Mouse (Mus musculus) embryo, embryonic 10.5 days (tissue): ENCODE data around the gene Ubtd1.

Experiments
- DNase-seq: peaks from one replicate; pipeline ENCODE4 v3.0.0-alpha.2; 2015; ENCODE audit warnings: low spot score

Gene Ubtd1

GRCm38 (mm10) chr19:41981595-41981927, at the start of gene Ubtd1:
TSS of gene Ubtd1 (plus strand) at chr19:41981763.
- no peak for DNase-seq

- DNase-seq, result peak; percentile 20
Measured at GRCm38 (mm10) chr19:41932686-41933085, 48.9 kb upstream of the Ubtd1 start.

- DNase-seq, result peak; percentile 99
Measured at GRCm38 (mm10) chr19:41933179-41934086, 48.1 kb upstream of the Ubtd1 start, which contains the start of the genes Exosc1 and Zdhhc16. TSS of gene Exosc1 (minus strand) at chr19:41933423. TSS of gene Zdhhc16 (plus strand) at chr19:41933480.

GRCm38 (mm10) chr19:41934124-41934523, 47.4 kb upstream of the Ubtd1 start:
- DNase-seq, result no peak

GRCm38 (mm10) chr19:41935921-41936320, 45.6 kb upstream of the Ubtd1 start:
- DNase-seq, result no peak

GRCm38 (mm10) chr19:41938539-41938938, 43.0 kb upstream of the Ubtd1 start:
- DNase-seq, result no peak

- DNase-seq, result no peak
Measured at GRCm38 (mm10) chr19:41943841-41944240, 37.7 kb upstream of the Ubtd1 start.

- DNase-seq, result no peak
Measured at GRCm38 (mm10) chr19:41952287-41952686, 29.3 kb upstream of the Ubtd1 start.

- DNase-seq, result no peak
Measured at GRCm38 (mm10) chr19:41953574-41953973, 28.0 kb upstream of the Ubtd1 start.

GRCm38 (mm10) chr19:41969618-41970017, 11.9 kb upstream of the Ubtd1 start:
- no peak for DNase-seq

- DNase-seq, result no peak
Measured at GRCm38 (mm10) chr19:41973891-41974794, 7.4 kb upstream of the Ubtd1 start.

GRCm38 (mm10) chr19:41980422-41980818, 1.1 kb upstream of the Ubtd1 start:
- peak; percentile 74 for DNase-seq

- peak; percentile 100 for DNase-seq
Measured at GRCm38 (mm10) chr19:41980819-41981594, 556 bp upstream of the Ubtd1 start, which contains the start of gene Mms19. TSS of gene Mms19 (minus strand) at chr19:41981157.

GRCm38 (mm10) chr19:41981931-41982790, 598 bp downstream of the Ubtd1 start:
- DNase-seq, result peak; percentile 54

GRCm38 (mm10) chr19:41982791-41983150, 1.2 kb downstream of the Ubtd1 start:
- peak; percentile 48 for DNase-seq

GRCm38 (mm10) chr19:41985994-41986393, 4.4 kb downstream of the Ubtd1 start:
- no peak for DNase-seq

- no peak for DNase-seq
Measured at GRCm38 (mm10) chr19:41987206-41987605, 5.6 kb downstream of the Ubtd1 start.

GRCm38 (mm10) chr19:41989810-41990209, 8.2 kb downstream of the Ubtd1 start:
- no peak for DNase-seq

- DNase-seq, result no peak
Measured at GRCm38 (mm10) chr19:41991926-41992477, 10.4 kb downstream of the Ubtd1 start.

- no peak for DNase-seq
Measured at GRCm38 (mm10) chr19:41992971-41993370, 11.4 kb downstream of the Ubtd1 start.

- no peak for DNase-seq
Measured at GRCm38 (mm10) chr19:41993484-41993883, 11.9 kb downstream of the Ubtd1 start.
